Mouse (Mus musculus) G1E (cell line): Measurements from ENCODE around the gene Lifr. TPM values are rescaled to one million over a fixed set of nuclear protein-coding genes. Genes with fewer than 3 reads are reported as not detected.

Source experiments
- ATAC-seq: 2 replicates; pipeline ENCODE4 v1.8.0; 2016; ENCODE audit warnings: mild to moderate bottlenecking; ENCODE audit not compliant: insufficient number of reproducible peaks, poor library complexity, low FRiP score, severe bottlenecking; ENCODE audit errors: extremely low read depth
- DNase-seq: peaks from one replicate; pipeline ENCODE4 v3.0.0; 2012; ENCODE audit warnings: low spot score
- H3K27me3 ChIP-seq: 2 replicates; pipeline ENCODE4 v1.6.1; 2012; ENCODE audit warnings: mild to moderate bottlenecking, low read length, inconsistent platforms; ENCODE audit not compliant: insufficient read depth
- H3K36me3 ChIP-seq: replicated peaks from 2 replicates; pipeline ENCODE3; 2012; ENCODE audit warnings: mild to moderate bottlenecking, inconsistent platforms
- H3K4me1 ChIP-seq: 2 replicates; pipeline ENCODE4 v1.6.1; 2012; ENCODE audit warnings: low read depth, low read length, inconsistent platforms, mixed read lengths; ENCODE audit not compliant: insufficient read depth
- H3K4me3 ChIP-seq: 2 replicates; pipeline ENCODE4 v1.5.1; 2012; ENCODE audit warnings: low read depth, mild to moderate bottlenecking, inconsistent platforms, low read length, moderate library complexity, mixed read lengths
- H3K9me3 ChIP-seq: replicated peaks from 2 replicates; pipeline ENCODE4 v1.6.1; 2012; ENCODE audit warnings: inconsistent platforms
- CTCF ChIP-seq: IDR thresholded peaks from 2 replicates; pipeline ENCODE4 v1.5.1; 2012; ENCODE audit warnings: low read depth, low read length, inconsistent platforms, mixed read lengths
- GATA1 ChIP-seq: IDR thresholded peaks from 2 replicates; pipeline ENCODE4 v1.6.1; 2012; ENCODE audit warnings: borderline replicate concordance, low read length, inconsistent platforms, mixed read lengths
- GATA2 ChIP-seq: IDR thresholded peaks from 2 replicates; pipeline ENCODE4 v1.6.1; 2012; ENCODE audit warnings: low read depth, low read length, inconsistent platforms, borderline replicate concordance
- POLR2AphosphoS5 ChIP-seq: IDR thresholded peaks from 2 replicates; pipeline ENCODE4 v1.6.1; 2012; ENCODE audit warnings: low read depth, low read length, inconsistent platforms; ENCODE audit not compliant: insufficient replicate concordance
- TAL1 ChIP-seq: conservative IDR thresholded peaks from 2 replicates; pipeline ENCODE4 v1.6.1; 2012; ENCODE audit warnings: low read depth, low read length, inconsistent platforms, mixed read lengths
- polyA plus RNA-seq: library from polyadenylated mRNA; stranded (reverse); fragments of >175 nt; gene quantifications from 2 replicates; pipeline ENCODE4 v1.2.3, GENCODE M21; 2012
- total RNA-seq, 2 experiments: library from RNA; stranded (forward) in 1 of 2; stranded (reverse) in 1 of 2; fragments of 200-1000 nt in 1 of 2; fragments of >200 nt in 1 of 2; fragmentation: Nextera tagmentation in 1 of 2; gene quantifications; 2 replicates each; pipeline ENCODE4 v1.2.3; 2014 to 2017

Lifr gene
- total and polyA plus RNA-seq, 3 experiments = 0.11 TPM; not detected in 2

- TF ChIP-seq CTCF (no peak), GATA1 (no peak), POLR2AphosphoS5 (no peak), TAL1 (no peak), GATA2 (no peak)
- Histone ChIP-seq H3K36me3 (no peaks in the 10 kb centered on the region), H3K4me3 (no peak overlapping the region), H3K4me1 (0 out of 2 replicates have a peak, but pooled peaks cover 3% of the 10 kb centered on the region), H3K27me3 (peaks cover 10% of the 10 kb centered on the region; the same call in 1 of the 2 replicates), H3K9me3 (no peaks in the 10 kb centered on the region)
- ATAC-seq (no peak), DNase-seq (no peak)
Observed at GRCm38 (mm10) chr15:7118849-7119248, 28.4 kb downstream of the Lifr start.

GRCm38 (mm10) chr15:7119930-7120512 is 29.6 kb downstream of the Lifr start:
- Histone ChIP-seq H3K9me3 (no peaks in the 10 kb centered on the region), H3K27me3 (peaks cover 10% of the 10 kb centered on the region; the same call in 1 of the 2 replicates), H3K4me1 (no peaks in the 10 kb centered on the region), H3K36me3 (no peaks in the 10 kb centered on the region), H3K4me3 (no peak overlapping the region)
- TF ChIP-seq TAL1 (no peak), CTCF (no peak), GATA2 (no peak), POLR2AphosphoS5 (no peak), GATA1 (no peak)
- ATAC-seq (no peak), DNase-seq (no peak)

DNA sequence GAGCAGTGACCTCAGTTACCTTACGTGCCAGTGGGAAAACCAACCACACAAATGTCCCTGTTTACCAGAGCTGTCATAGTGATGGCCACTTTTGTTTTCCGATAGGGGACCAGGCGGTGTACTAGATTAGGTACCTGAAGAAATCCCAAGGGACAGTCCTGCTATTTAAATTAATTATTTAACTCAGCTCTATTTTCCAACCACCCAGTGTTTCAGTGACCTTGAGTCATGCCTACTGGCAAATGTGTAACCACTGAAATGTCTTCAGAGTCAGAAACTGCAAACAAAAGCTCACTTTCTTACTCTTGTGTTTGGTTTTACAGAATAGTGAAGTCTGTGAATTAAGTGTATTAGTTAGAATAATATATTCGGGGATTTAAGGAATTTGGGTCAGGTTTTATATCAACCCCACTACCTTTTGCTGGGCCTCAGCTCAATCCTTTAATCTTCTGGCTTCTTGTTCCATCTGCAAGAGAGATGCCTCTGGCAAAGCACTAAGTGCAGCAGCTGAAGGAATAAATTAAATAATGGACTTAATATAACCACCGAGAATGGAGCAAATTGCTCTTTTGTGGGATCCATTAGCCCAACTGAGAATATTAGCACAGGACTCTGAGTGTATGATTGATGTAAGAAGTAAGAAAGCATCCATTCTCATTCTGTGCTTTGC is 33.5 kb downstream of the Lifr start:
- H3K27me3 ChIP-seq = peaks cover 7% of the 10 kb centered on the region; the same call in 1 of the 2 replicates
- TF ChIP-seq GATA2 (no peak), TAL1 (no peak), GATA1 (no peak), POLR2AphosphoS5 (no peak), CTCF (no peak)
- H3K36me3 ChIP-seq = no peaks in the 10 kb centered on the region
- DNase-seq = no peak
- no peaks in the 10 kb centered on the region for H3K4me1 ChIP-seq
- H3K4me3 ChIP-seq = no peak overlapping the region
- ATAC-seq = no peak
- no peaks in the 10 kb centered on the region for H3K9me3 ChIP-seq

- TF ChIP-seq TAL1 = no peak
- ATAC-seq = no peak
- no peak for DNase-seq
- Histone ChIP-seq H3K9me3 (peaks cover 9% of the 10 kb centered on the region), H3K27me3 (peaks cover 7% of the 10 kb centered on the region), H3K4me3 (no peak overlapping the region), H3K36me3 (no peaks in the 10 kb centered on the region), H3K4me1 (no peaks in the 10 kb centered on the region)
Observed at GRCm38 (mm10) chr15:7126171-7126570, 35.8 kb downstream of the Lifr start.

GRCm38 (mm10) chr15:7128627-7129126 is 38.3 kb downstream of the Lifr start:
- no peaks in the 10 kb centered on the region for H3K36me3 ChIP-seq
- ATAC-seq = no peak
- DNase-seq = no peak
- no peak overlapping the region for H3K4me3 ChIP-seq
- no peak for TF ChIP-seq TAL1
- no peak for TF ChIP-seq CTCF
- TF ChIP-seq GATA1 = no peak
- TF ChIP-seq GATA2 = no peak
- TF ChIP-seq POLR2AphosphoS5 = no peak
- peaks cover 9% of the 10 kb centered on the region for H3K9me3 ChIP-seq
- H3K27me3 ChIP-seq = peaks cover 9% of the 10 kb centered on the region; the same call in 1 of the 2 replicates
- no peaks in the 10 kb centered on the region for H3K4me1 ChIP-seq

- Histone ChIP-seq H3K27me3 (peaks cover 9% of the 10 kb centered on the region; the same call in 1 of the 2 replicates), H3K9me3 (peaks cover 9% of the 10 kb centered on the region), H3K36me3 (no peaks in the 10 kb centered on the region), H3K4me1 (no peaks in the 10 kb centered on the region), H3K4me3 (no peak overlapping the region; the same call in 1 of the 2 replicates)
- TF ChIP-seq POLR2AphosphoS5 (no peak), GATA1 (no peak), GATA2 (no peak)
- DNase-seq = no peak
- ATAC-seq = no peak
Observed at GRCm38 (mm10) chr15:7129127-7129943, 38.9 kb downstream of the Lifr start.
